Mouse (Mus musculus): ENCODE measurements around the gene Tmem211. TPM values are rescaled to one million over a fixed set of nuclear protein-coding genes. Genes with fewer than 3 reads are reported as not detected.
A peak's percentile ranks its signal among the peaks of the same experiment; 100 is the strongest.

The Tmem211 gene
- polyA plus RNA-seq, 1 experiment from 2014 or later: not detected

GRCm38 (mm10) chr5:113219876-113220275 is 6.8 kb upstream of the Tmem211 start:
- no peak for DNase-seq (ENCODE audit: low read depth, low spot score)
- H3K27me3 ChIP-seq: no peaks in the 10 kb centered on the region
- in situ Hi-C loops (cut with MboI; ENCODE audit: low pct_unique_long_range_greater_than_20kb): loop anchor here (5.0 to 25.0 kb wide), 2 partner anchors 38 to 667 kb away; no protein-coding TSS in a partner anchor
- TF ChIP-seq CTCF (IDR thresholded peaks at IDR 0.05): no peak
- CTCF ChIA-PET: interaction anchor here (1.3 to 3.2 kb wide), 3 partner anchors 12 to 120 kb away, joined by 3 to 16 read pairs (median 4); no protein-coding TSS in a partner anchor
- POLR2A ChIA-PET: interaction anchor here (1.0 to 1.3 kb wide), 4 partner anchors 13 to 45 kb away, joined by 3 to 8 read pairs (median 4); no protein-coding TSS in a partner anchor
- no peak for ATAC-seq

GRCm38 (mm10) chr5:113220383-113221146 is 6.1 kb upstream of the Tmem211 start:
- in situ Hi-C loops (cut with MboI; ENCODE audit: low pct_unique_long_range_greater_than_20kb): loop anchor here (5.0 to 25.0 kb wide), 2 partner anchors 38 to 667 kb away; no protein-coding TSS in a partner anchor
- CTCF ChIA-PET: interaction anchor here (1.3 to 4.1 kb wide), 4 partner anchors 13 to 121 kb away, joined by 3 to 36 read pairs (median 10); no protein-coding TSS in a partner anchor
- no peak for DNase-seq (ENCODE audit: low read depth, low spot score)
- TF ChIP-seq CTCF (IDR thresholded peaks at IDR 0.05): no peak
- peak; percentile 26 for ATAC-seq
- H3K27me3 ChIP-seq: no peaks in the 10 kb centered on the region
- POLR2A ChIA-PET: interaction anchor here (1.1 to 1.3 kb wide), 2 partner anchors 16 to 41 kb away, joined by 6 to 8 read pairs; no protein-coding TSS in a partner anchor

GRCm38 (mm10) chr5:113221147-113221865 is 5.4 kb upstream of the Tmem211 start, which contains the start of gene 2900026A02Rik:
Gene 2900026A02Rik (minus strand): TSS chr5:113221236.
- in situ Hi-C loops (cut with MboI; ENCODE audit: low pct_unique_long_range_greater_than_20kb): loop anchor here (5.0 to 25.0 kb wide), 2 partner anchors 39 to 666 kb away; no protein-coding TSS in a partner anchor
- DNase-seq (ENCODE audit: low read depth, low spot score) (no peak), ATAC-seq (no peak)
- no peaks in the 10 kb centered on the region for H3K27me3 ChIP-seq
- ChIA-PET POLR2A (interaction anchor here (0.9 to 1.2 kb wide), 2 partner anchors 42 to 122 kb away, joined by 3 to 4 read pairs; no protein-coding TSS in a partner anchor), CTCF (interaction anchor here (0.9 to 4.1 kb wide), 9 partner anchors 9 to 122 kb away, joined by 3 to 36 read pairs (median 4); no protein-coding TSS in a partner anchor)
- no peak for TF ChIP-seq CTCF (IDR thresholded peaks at IDR 0.05)

GRCm38 (mm10) chr5:113223888-113224287 is 2.8 kb upstream of the Tmem211 start:
- DNase-seq (ENCODE audit: low read depth, low spot score): no peak
- no peaks in the 10 kb centered on the region for H3K27me3 ChIP-seq
- in situ Hi-C loops (cut with MboI; ENCODE audit: low pct_unique_long_range_greater_than_20kb): loop anchor here (5.0 to 25.0 kb wide), 2 partner anchors 42 to 663 kb away; no protein-coding TSS in a partner anchor
- ATAC-seq: no peak
- ChIA-PET POLR2A (no interaction called here), CTCF (interaction anchor here (1.0 to 4.1 kb wide), 7 partner anchors 20 to 125 kb away, joined by 3 to 36 read pairs (median 6); no protein-coding TSS in a partner anchor)
- no peak for TF ChIP-seq CTCF (IDR thresholded peaks at IDR 0.05)

- DNase-seq (ENCODE audit: low read depth, low spot score) (no peak), ATAC-seq (no peak)
- no peak for TF ChIP-seq CTCF (IDR thresholded peaks at IDR 0.05)
- ChIA-PET CTCF (interaction anchor here (1.4 kb wide), 1 partner anchor 126 kb away, joined by 6 read pairs; no protein-coding TSS in a partner anchor), POLR2A (no interaction called here)
- no peaks in the 10 kb centered on the region for H3K27me3 ChIP-seq
- in situ Hi-C loops (cut with MboI; ENCODE audit: low pct_unique_long_range_greater_than_20kb): loop anchor here (5.0 to 25.0 kb wide), 3 partner anchors 128 to 788 kb away; partner anchors contain the start of gene Gm6588
Observed at GRCm38 (mm10) chr5:113225271-113225670, 1.4 kb upstream of the Tmem211 start.

- TF ChIP-seq CTCF (IDR thresholded peaks at IDR 0.05): no peak
- ATAC-seq (no peak), DNase-seq (ENCODE audit: low read depth, low spot score) (no peak)
- ChIA-PET CTCF (interaction anchor here (0.7 to 2.9 kb wide), 23 partner anchors 8 to 134 kb away, joined by 3 to 30 read pairs (median 6); no protein-coding TSS in a partner anchor), POLR2A (interaction anchor here (0.7 to 1.6 kb wide), 3 partner anchors 17 to 126 kb away, joined by 3 to 4 read pairs (median 4); no protein-coding TSS in a partner anchor)
- H3K27me3 ChIP-seq: no peaks in the 10 kb centered on the region
- in situ Hi-C loops (cut with MboI; ENCODE audit: low pct_unique_long_range_greater_than_20kb): loop anchor here (5.0 to 25.0 kb wide), 3 partner anchors 129 to 789 kb away; partner anchors contain the start of gene Gm6588
Observed at GRCm38 (mm10) chr5:113225686-113226435, 848 bp upstream of the Tmem211 start.

GRCm38 (mm10) chr5:113230196-113230595 is 3.5 kb downstream of the Tmem211 start:
- TF ChIP-seq CTCF (IDR thresholded peaks at IDR 0.05): no peak
- H3K27me3 ChIP-seq: no peaks in the 10 kb centered on the region
- CTCF ChIA-PET: interaction anchor here (1.2 kb wide), 1 partner anchor 130 kb away, joined by 3 read pairs; no protein-coding TSS in a partner anchor
- DNase-seq (ENCODE audit: low read depth, low spot score) (no peak), ATAC-seq (no peak)
- POLR2A ChIA-PET: no interaction called here
- in situ Hi-C loops (cut with MboI; ENCODE audit: low pct_unique_long_range_greater_than_20kb): loop anchor here (25.0 kb wide), 1 partner anchor 793 kb away; the partner anchor contains the start of gene Gm6588

- ATAC-seq (no peak), DNase-seq (ENCODE audit: low read depth, low spot score) (no peak)
- CTCF ChIA-PET: interaction anchor here (0.6 kb wide), 1 partner anchor 17 kb away, joined by 3 read pairs; no protein-coding TSS in a partner anchor
- no peak for TF ChIP-seq CTCF (IDR thresholded peaks at IDR 0.05)
- peaks cover 6% of the 10 kb centered on the region for H3K27me3 ChIP-seq
- in situ Hi-C loops (cut with MboI; ENCODE audit: low pct_unique_long_range_greater_than_20kb): loop anchor here (25.0 kb wide), 1 partner anchor 812 kb away; the partner anchor contains the start of gene Gm6588
- POLR2A ChIA-PET: no interaction called here
Observed at GRCm38 (mm10) chr5:113249263-113249930, 22.7 kb downstream of the Tmem211 start.

- no peak for DNase-seq (ENCODE audit: low read depth, low spot score)
- H3K27me3 ChIP-seq: peaks cover 6% of the 10 kb centered on the region
- ChIA-PET POLR2A (no interaction called here), CTCF (no interaction called here)
- no peak for TF ChIP-seq CTCF (IDR thresholded peaks at IDR 0.05)
- in situ Hi-C loops (cut with MboI; ENCODE audit: low pct_unique_long_range_greater_than_20kb): no loop called here
- no peak for ATAC-seq
Observed at GRCm38 (mm10) chr5:113250806-113251205, 24.1 kb downstream of the Tmem211 start.

Measured in Patski (cell line).